Mouse (Mus musculus): ENCODE data around the gene Dagla.

Dagla gene

DNA sequence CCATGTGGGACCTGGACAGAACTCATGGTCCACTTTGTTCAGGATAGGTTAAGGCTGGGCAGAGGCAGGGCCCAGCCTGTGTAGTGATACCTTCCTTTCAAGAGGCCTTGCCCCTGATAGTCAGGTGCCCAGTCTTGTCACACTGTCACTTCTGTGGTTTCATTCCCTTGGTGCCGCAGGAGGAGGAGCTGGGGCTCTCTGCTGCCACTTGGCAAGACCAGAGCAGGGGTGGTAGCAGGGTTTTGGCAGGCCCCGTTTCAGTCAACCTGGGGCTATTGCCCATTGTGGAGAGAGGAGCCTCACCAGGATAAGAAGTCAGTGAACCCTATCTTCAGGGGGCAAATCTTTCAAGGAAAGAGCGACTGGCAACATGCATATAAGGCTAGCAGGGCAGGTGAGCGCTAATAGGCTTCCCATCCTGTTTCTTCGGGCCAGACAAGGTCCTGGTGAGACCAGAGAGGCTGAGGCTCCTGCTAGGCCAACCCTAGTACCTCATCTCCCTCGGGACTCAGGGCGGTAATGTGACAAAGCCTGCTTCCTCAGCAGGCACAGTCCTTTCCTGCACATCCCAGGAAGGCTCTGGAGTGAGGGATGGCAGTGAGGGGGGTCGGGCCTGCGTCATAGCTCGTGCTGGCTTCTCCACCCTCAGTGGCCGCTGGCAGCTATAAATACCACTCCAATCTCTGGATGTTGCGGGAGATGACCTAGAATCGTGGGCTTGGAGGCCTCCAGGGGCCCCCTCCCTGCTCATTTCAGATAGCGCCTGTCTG, 23.7 kb downstream of the Dagla start:
- no peak for DNase-seq (ENCODE audit: low read depth, low spot score)

DNA sequence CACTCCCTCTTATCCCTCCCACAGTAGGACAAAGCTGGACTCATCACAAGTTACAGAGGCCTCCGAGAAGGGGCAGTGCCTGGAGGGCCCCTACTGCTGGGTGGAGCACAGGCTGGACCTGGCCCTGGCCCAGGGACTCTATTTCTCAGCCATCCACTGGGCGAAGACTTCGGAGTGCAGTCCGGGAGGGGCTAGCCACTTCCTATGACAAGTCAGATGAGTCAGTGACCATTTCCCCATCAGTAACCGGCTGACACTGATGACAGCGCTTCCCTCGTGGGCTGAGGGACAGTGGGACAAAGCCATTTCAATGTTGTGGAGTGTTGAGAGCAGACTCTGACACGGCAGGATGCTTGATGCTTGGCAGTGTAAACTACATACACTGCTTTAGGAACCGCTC, 25.0 kb downstream of the Dagla start:
- DNase-seq (ENCODE audit: low read depth, low spot score): no peak

GRCm38 (mm10) chr19:10278669-10279324, 25.9 kb downstream of the Dagla start:
- no peak for DNase-seq (ENCODE audit: low read depth, low spot score)

DNA sequence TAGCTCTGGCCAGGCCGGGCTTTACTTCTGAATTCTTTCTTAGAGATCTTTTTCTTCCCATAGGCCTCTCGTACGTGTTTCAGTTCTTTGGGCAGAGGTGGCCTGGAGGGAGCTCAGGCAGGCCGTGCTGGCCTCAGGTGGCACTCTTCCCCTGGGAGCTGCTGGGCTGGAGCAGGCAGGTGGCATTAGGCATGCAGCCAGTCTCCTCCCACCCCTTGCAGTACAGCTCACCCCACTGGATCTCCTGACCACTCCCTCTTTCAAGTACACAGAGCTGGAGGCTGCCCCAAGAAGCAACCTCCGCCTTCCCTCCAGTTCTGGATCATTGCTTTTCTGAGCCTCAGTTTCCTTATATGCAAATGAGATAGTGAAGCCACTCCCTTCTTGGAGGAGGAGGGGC, 26.9 kb downstream of the Dagla start:
- no peak for DNase-seq (ENCODE audit: low read depth, low spot score)

- DNase-seq (ENCODE audit: low read depth, low spot score): no peak
Measured at GRCm38 (mm10) chr19:10277331-10277730, 27.3 kb downstream of the Dagla start.

DNA sequence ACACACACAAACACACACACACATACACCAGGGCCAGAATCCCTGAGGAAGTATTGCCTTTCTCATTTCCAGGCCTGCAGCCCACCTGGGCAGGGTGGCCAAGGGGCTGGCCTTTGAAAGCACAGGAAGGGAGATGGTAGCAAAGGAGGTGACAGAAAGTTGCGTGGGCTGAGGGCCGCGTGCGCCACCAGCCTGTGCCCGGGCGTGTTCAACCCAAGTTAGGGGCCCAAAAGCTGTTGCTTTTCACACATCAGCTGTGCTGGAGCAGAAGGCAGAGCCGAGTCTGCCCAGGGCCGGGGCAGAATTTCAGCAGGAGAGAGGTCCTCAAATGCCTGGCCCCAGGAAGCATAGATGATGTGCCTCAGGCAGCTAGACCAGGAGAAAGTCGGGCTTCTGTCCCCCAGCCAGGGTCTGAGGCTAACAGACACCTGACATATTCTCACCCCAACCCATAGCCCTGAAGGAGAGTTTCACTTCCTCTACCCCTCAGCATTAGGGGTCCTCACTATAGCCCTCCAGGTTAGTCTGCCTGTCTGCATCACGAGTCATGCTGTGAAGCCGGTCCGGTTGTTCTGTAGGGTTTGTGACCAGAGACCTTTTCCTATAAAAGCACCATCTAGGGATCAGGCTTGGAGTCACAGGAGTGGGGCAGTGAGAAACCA, 28.1 kb downstream of the Dagla start:
- no peak for DNase-seq (ENCODE audit: low read depth, low spot score)

- DNase-seq (ENCODE audit: low read depth, low spot score): no peak
Measured at GRCm38 (mm10) chr19:10274056-10274455, 30.6 kb downstream of the Dagla start.

DNA sequence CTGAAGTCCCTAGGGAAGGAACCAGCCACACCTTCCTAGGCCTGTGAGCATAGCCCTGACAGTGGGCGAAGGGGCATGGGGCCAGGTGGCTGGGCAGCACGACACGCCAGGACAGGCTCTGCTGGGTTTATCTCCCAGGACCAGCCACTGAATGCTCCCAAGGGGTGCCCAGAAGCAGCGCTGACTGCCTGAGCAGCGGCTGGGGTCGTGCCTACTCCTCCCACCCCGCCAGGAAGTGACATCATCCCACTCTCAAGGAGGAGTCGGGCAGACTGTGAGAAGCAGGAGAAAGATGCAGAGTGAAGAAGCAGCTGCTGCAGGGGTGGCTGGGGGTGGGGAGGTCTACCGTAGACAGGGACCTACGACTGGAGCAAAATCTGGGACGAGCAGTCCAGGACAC, 31.9 kb downstream of the Dagla start:
- DNase-seq (ENCODE audit: low read depth, low spot score): peak; percentile 21

GRCm38 (mm10) chr19:10271592-10271991, 33.1 kb downstream of the Dagla start:
- DNase-seq (ENCODE audit: low read depth, low spot score): no peak

GRCm38 (mm10) chr19:10270356-10270755, 34.3 kb downstream of the Dagla start:
- DNase-seq (ENCODE audit: low read depth, low spot score): no peak

DNA sequence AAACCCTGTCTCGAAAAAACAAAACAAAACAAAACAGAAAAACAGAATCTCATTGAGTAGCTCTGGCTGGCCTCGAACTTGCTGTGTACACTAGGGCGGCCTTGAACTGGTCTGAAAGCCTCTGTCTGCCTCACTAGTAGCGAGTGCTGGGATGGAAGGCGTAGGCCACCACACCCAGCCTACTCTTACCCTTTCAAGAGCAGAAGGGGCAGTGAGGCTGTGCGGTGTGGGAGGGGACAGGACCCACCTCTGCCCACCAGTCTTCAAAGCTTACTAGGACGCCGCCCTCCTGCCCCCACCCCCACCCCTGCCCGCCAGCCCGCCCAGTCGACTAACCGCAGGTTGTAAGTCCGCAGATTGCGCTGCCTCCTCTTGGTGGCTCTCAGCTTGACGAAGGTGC, 35.8 kb downstream of the Dagla start:
- no peak for DNase-seq (ENCODE audit: low read depth, low spot score)

DNA sequence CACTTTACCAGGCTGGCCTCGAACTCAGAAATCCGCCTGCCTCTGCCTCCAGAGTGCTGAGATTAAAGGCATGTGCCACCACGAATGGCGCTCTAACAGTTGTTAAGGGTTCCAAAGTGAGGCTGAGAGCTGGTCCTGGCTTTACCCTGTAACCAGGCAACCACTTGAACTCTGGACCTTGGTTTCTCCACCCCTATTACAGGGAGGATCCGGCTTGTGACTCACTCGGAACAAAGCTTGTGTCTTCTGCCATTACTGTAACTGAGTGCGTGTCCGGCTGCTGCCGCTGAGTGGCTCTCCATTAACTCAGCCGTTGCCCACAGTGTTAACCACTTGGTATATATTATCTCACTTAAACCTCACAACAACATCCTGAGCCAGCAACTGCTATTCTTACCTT, 36.7 kb downstream of the Dagla start:
- DNase-seq (ENCODE audit: low read depth, low spot score): no peak

DNA sequence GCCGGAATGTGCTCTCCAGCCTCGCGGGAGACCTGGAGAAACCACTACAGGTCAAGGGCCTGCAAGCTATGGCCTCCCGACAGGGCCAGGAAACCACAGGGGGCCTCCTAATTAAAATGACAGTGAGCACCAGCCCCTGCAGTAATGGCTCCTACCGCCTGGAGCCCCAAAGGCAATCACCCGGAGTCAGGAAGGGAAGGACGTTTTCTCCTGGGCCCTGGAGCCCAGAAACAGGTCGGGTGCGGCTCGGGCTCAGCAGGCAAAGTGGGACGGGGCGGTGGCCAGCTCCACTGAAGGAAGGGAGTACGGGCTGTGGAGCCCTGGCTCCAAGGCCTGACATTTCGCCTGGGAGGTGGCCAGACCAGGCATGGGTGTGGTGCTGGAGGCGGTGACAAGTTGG, 37.6 kb downstream of the Dagla start:
- no peak for DNase-seq (ENCODE audit: low read depth, low spot score)

- peak; percentile 25 for DNase-seq (ENCODE audit: low read depth, low spot score)
Measured at GRCm38 (mm10) chr19:10266196-10266850, 38.4 kb downstream of the Dagla start.

DNA sequence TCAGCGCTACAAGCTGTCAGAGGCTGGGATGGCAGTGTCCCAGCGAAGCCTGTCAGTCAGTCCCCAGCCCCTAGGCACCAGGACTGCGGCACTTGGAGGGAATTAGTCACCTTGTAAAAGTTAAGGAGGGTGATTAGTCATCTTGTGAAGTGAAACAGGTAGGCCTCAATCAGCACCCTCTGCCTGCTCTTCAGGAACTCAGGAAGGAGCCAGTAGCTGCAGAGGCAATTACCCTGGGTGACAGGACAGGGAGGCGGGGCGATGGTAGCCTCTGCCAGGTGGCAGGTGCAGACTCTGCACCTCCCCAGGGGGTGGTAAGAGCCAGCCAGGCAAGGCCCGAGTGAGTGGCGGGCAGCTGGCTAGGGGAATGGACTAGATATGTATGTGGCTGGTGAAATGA, 43.3 kb downstream of the Dagla start:
- DNase-seq (ENCODE audit: low read depth, low spot score): peak; percentile 8

DNA sequence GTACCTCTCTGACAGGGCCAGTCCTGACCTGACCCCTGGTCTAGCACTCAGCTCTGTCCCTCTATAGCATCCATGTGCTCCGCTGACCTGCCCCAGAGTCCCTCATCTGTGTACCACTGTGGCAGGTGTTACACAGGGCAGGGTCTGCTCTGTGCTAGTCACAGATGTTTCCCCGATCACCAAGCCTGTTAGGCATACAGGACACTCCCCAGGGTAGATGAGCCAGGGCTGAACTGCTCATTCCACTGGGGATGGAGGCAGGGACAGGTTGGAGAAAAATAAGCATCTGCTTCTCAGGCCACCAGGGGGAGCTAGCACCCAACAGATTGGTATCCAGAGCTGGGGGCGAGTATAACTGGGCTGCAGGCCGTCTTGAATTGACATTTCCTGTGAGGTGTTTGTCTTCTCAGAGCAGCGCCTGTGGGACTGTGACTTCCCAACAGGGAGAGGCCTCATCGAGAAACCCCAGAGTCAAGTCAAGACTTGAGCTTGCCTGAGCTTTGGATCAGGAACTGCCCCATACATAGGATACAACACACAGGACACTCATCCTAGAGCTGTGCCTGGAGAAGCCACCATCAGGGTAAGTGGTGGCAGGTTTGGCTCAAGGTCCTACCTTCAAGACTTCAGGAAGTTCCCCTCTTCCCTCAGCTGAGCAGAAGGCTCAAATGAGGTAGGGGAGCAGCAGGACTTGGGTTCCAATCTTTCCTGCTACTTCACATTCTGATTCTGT, 46.2 kb downstream of the Dagla start:
- peak; percentile 77 for DNase-seq (ENCODE audit: low read depth, low spot score)

GRCm38 (mm10) chr19:10248128-10248527, 56.5 kb downstream of the Dagla start:
- no peak for DNase-seq (ENCODE audit: low read depth, low spot score)

DNA sequence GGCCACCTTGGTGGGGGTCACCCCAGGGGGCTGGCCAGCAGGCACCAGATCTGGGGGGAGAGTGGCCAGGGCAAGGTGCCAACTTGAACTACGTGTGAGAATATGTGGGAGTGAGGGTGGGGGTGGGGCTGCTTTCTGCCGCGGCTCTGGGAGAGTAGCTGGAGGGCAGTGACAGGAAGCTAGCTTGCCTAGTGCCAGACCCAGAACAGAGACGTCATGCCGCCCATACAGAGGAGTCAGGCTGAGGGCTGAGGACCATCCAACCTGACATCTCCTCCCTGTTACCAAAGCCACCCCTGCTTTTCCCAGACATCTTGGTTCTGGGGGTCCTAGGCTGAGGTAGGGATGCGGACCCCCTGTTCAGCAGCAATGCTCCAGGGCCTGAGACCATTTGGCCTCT, 57.5 kb downstream of the Dagla start:
- DNase-seq (ENCODE audit: low read depth, low spot score): no peak

- peak; percentile 42 for DNase-seq (ENCODE audit: low read depth, low spot score)
Measured at GRCm38 (mm10) chr19:10244183-10244582, 60.5 kb downstream of the Dagla start.

DNA sequence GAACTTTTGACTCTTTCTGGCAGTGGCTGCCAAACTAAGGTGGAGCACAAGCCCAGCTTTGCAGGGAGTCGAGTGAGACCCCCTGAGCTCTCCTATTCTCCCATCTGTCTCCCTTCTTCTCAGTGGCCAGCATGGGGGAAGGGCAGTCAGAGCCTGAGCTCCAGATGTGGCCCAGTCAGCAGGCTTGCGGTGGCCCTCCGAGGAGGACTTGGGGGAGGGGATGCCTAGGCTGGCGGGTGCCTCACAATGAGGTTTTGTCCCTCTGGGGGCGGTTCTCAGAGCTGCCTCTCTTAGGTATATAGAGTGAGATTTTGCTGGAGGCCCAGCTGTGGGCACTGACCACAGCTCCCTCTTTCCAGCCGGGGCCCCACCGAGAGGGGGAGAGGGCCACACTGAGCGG, 61.8 kb downstream of the Dagla start:
- DNase-seq (ENCODE audit: low read depth, low spot score): no peak

GRCm38 (mm10) chr19:10240654-10241305, 63.9 kb downstream of the Dagla start, which contains the start of gene Myrf:
Gene Myrf (minus strand): TSS chr19:10240748.
- DNase-seq (ENCODE audit: low read depth, low spot score): peak; percentile 84

All from CD4-positive, CD25-positive, alpha-beta regulatory T cell, adult 2 months (primary cell).